ENCODE assay signal across 10 mouse cellular contexts in the genomic region with DNA sequence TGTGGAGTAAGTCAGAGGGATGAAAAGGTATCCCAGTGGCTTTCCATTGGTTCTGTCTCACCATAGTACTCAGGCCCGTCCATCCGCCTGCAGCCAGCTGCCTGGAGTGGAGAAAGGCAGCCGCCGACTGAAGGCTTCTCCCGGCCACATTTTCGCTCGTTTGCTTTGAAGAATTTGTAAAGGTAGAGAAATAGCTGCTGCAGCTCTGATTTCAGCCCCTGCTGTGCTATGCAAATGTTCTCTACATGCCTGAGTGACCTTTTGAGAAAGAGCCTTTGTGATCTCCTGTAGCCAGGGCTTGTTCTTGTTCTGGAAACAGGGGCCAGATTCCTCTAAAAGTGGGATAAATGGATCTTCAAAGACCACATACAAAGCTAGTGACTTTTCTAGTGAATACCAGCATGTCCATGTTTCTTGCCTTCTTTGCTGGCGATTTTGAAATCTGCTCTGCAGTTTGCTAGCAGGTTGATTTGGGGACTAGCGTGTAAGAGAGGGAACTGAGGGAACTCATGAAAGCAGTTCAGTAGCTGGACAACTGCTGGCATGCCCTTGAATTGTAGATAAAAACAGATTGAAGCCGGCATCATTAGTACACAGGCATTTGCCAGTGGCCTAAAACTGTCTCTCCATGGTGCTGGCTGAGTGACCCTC. TPM values are rescaled to one million over a fixed set of nuclear protein-coding genes. Genes with fewer than 3 reads are reported as not detected.
DNase-seq lines count a peak whose midpoint lies in the region; ATAC-seq and TF ChIP-seq lines count a peak whose summit lies in the region.
"Had no signal": no experiment of that assay in that cellular context is flagged by ENCODE, and none has a peak within 500 bp of the region (broad histone marks: within the 10 kb centered on the region; RNA-seq: fewer than 3 reads in every experiment).

No protein-coding gene starts in this region.

- ATAC-seq in hindbrain, embryonic 13.5 days (ENCODE audit: low FRiP score): no peak
- no peak for ATAC-seq in midbrain, postnatal 0 days (ENCODE audit: low FRiP score)

- no peak for TF ChIP-seq CTCF in midbrain, postnatal 0 days (IDR thresholded peaks at IDR 0.05)

- H3K27me3 ChIP-seq in hindbrain, embryonic 13.5 days: peaks cover 32% of the 10 kb centered on the region
- no peaks in the 10 kb centered on the region; the same call in 1 of the 2 replicates for H3K27me3 ChIP-seq in midbrain, postnatal 0 days (ENCODE audit: insufficient read depth, low read length)

- DNase-seq in adrenal gland, postnatal 10 days: peak; percentile 27
- DNase-seq in adrenal gland, adult 8-10 months: no peak
- DNase-seq in cerebellum, postnatal 10 days: peak; percentile 66 to 68
- peak; percentile 52 for DNase-seq in midbrain, postnatal 0 days (ENCODE audit: low spot score)
- DNase-seq in lung, postnatal 25 days (ENCODE audit: low spot score): no peak
- no peak for DNase-seq in urinary bladder, postnatal 36 days (ENCODE audit: low spot score in 2 of 2)
- DNase-seq in spleen, adult 12 weeks (ENCODE audit: low spot score): no peak
- DNase-seq: thymus, postnatal 36 days had no signal

- peak overlapping the region; percentile 46; the same call in 1 of the 2 replicates for H3K9ac ChIP-seq in hindbrain, embryonic 13.5 days
- no peak overlapping the region for H3K9ac ChIP-seq in midbrain, postnatal 0 days (replicated peaks; ENCODE audit: low read length, poor library complexity, severe bottlenecking)

- no peak overlapping the region for H3K4me3 ChIP-seq in hindbrain, embryonic 13.5 days
- H3K4me3 ChIP-seq in midbrain, postnatal 0 days (ENCODE audit: low read depth, low read length): no peak overlapping the region

- peaks cover 41% of the 10 kb centered on the region for H3K4me1 ChIP-seq in hindbrain, embryonic 13.5 days (replicated peaks)
- no peaks in the 10 kb centered on the region; the same call in none of the 2 replicates for H3K4me1 ChIP-seq in midbrain, postnatal 0 days (ENCODE audit: insufficient read depth, low read length)

- WGBS in hindbrain, embryonic 13.5 days: 6% methylated on average over 10 of the region's 10 CpGs
- 22% methylated on average over 10 of the region's 10 CpGs for WGBS in midbrain, postnatal 0 days

- H3K27ac ChIP-seq in hindbrain, embryonic 13.5 days: peak overlapping the region; percentile 55
- no peak overlapping the region; the same call in 1 of the 2 replicates for H3K27ac ChIP-seq in midbrain, postnatal 0 days (ENCODE audit: low read depth, low read length)

- H3K9me3 ChIP-seq in hindbrain, embryonic 13.5 days: no peaks in the 10 kb centered on the region
- H3K9me3 ChIP-seq in midbrain, postnatal 0 days (ENCODE audit: low read length): no peaks in the 10 kb centered on the region

- peaks cover 11% of the 10 kb centered on the region for H3K36me3 ChIP-seq in hindbrain, embryonic 13.5 days
- peaks cover 7% of the 10 kb centered on the region for H3K36me3 ChIP-seq in midbrain, postnatal 0 days (ENCODE audit: insufficient read depth, low read length)

- H3K4me2 ChIP-seq in hindbrain, embryonic 13.5 days: peak overlapping the region; percentile 32
- H3K4me2 ChIP-seq in midbrain, postnatal 0 days (ENCODE audit: low read depth, low read length, poor library complexity, severe bottlenecking): peak overlapping the region; percentile 21; the same call in 1 of the 2 replicates

RNA-seq across cellular contexts. Expression of a gene that starts 4.9 kb away (rescaled TPM):
- 10 to 100 TPM; 13.5 to 14.3 TPM for total RNA-seq in adrenal gland, postnatal 10 days (2021)
- 10 to 100 TPM; 15.1 to 22.2 (median 18.1) TPM for total RNA-seq in adrenal gland, adult 8-10 months (2022)
- 4.1 and 5.1 TPM in 2 replicates for polyA plus RNA-seq in hindbrain, embryonic 13.5 days (2015; fragmentation: Nextera tagmentation; extraction: Ambion mirVana)
- total RNA-seq in midbrain, postnatal 0 days (2014; rRNA removed): 18.7 and 23.1 TPM in 2 replicates
- 33.6 and 42.8 TPM in 2 replicates for polyA plus RNA-seq in midbrain, postnatal 0 days (2015; fragmentation: Nextera tagmentation; extraction: Ambion mirVana)

RNA-seq across cellular contexts. Expression of a gene that starts 40.3 kb away (rescaled TPM):
- 10 to 100 TPM; 16.0 to 37.1 TPM for total RNA-seq in adrenal gland, postnatal 10 days (2021)
- total RNA-seq in adrenal gland, adult 8-10 months (2022): under 1 TPM in 3 of 4 experiments, not detected in 1; 0.21 to 0.46 (median 0.26) TPM
- not detected in 2 replicates for polyA plus RNA-seq in hindbrain, embryonic 13.5 days (2015; fragmentation: Nextera tagmentation; extraction: Ambion mirVana)
- total RNA-seq in midbrain, postnatal 0 days (2014; rRNA removed): 0.44 TPM in 1 of 2 replicates, not detected in the other
- polyA plus RNA-seq in midbrain, postnatal 0 days (2015; fragmentation: Nextera tagmentation; extraction: Ambion mirVana): 0.10 and 0.28 TPM in 2 replicates
- total RNA-seq: neutrophil, adult 5-6 weeks had no signal

RNA-seq across cellular contexts. Expression of a gene that starts 46.0 kb away (rescaled TPM):
- total RNA-seq in adrenal gland, postnatal 10 days (2021): 100 to 1,000 TPM; 530 to 551 TPM
- 100 to 1,000 TPM; 184 to 265 (median 230) TPM for total RNA-seq in adrenal gland, adult 8-10 months (2022)
- 246 and 250 TPM in 2 replicates for polyA plus RNA-seq in hindbrain, embryonic 13.5 days (2015; fragmentation: Nextera tagmentation; extraction: Ambion mirVana)
- total RNA-seq in midbrain, postnatal 0 days (2014; rRNA removed): 153 and 192 TPM in 2 replicates
- polyA plus RNA-seq in midbrain, postnatal 0 days (2015; fragmentation: Nextera tagmentation; extraction: Ambion mirVana): 256 and 264 TPM in 2 replicates

Comparison
In these comparisons a context has a peak if more than half of its experiments do, and no peak if none do; other contexts are left out.
1. DNase-seq: peak in adrenal gland, postnatal 10 days (single experiment), cerebellum, postnatal 10 days (2 of 2) and midbrain, postnatal 0 days (single experiment); none in adrenal gland, adult 8-10 months (single experiment), lung, postnatal 25 days (single experiment), urinary bladder, postnatal 36 days (0 of 2) and spleen, adult 12 weeks (single experiment).
2. RNA of a gene that starts 40.3 kb away (total RNA-seq): 16.0 to 37.1 TPM in adrenal gland, postnatal 10 days; 0.44 TPM in midbrain, postnatal 0 days and 0.21 to 0.46 TPM in adrenal gland, adult 8-10 months; every median in the first group is over 10 times any median in the second.